Mouse (Mus musculus): ENCODE results near the gene Coq2.

GRCm38 (mm10) chr5:100666965-100667364 is 8.0 kb downstream of the Coq2 start:
- no peak for TF ChIP-seq POLR2A (IDR thresholded peaks at IDR 0.05; ENCODE audit: insufficient read length, low read depth)
- no peak for TF ChIP-seq MYOD1 (IDR thresholded peaks at IDR 0.05; ENCODE audit: control insufficient read depth in 1 of 3, insufficient read length in 2 of 3, low read depth in 2 of 3)
- no peak for TF ChIP-seq MYOG (IDR thresholded peaks at IDR 0.05; ENCODE audit: control insufficient read depth in 1 of 3, insufficient read depth in 1 of 3, insufficient read length in 2 of 3, low read depth in 2 of 3)
- no peak for TF ChIP-seq SRF (IDR thresholded peaks at IDR 0.05; ENCODE audit: control insufficient read depth, insufficient read length, low read depth)
- TF ChIP-seq TCF3 (IDR thresholded peaks at IDR 0.05; ENCODE audit: insufficient read length, low read depth): no peak
- TF ChIP-seq USF1 (IDR thresholded peaks at IDR 0.05; ENCODE audit: low read depth): no peak
- TF ChIP-seq E2F4 (IDR thresholded peaks at IDR 0.05; ENCODE audit: insufficient read depth): no peak
- no peak for TF ChIP-seq TCF12 (IDR thresholded peaks at IDR 0.05; ENCODE audit: insufficient read depth, poor library complexity, severe bottlenecking)
- no peak for TF ChIP-seq POLR2AphosphoS2 (IDR thresholded peaks at IDR 0.05; ENCODE audit: insufficient read length, low read depth)
- no peak for TF ChIP-seq CEBPB (IDR thresholded peaks at IDR 0.05; ENCODE audit: insufficient read depth, poor library complexity, severe bottlenecking)
